Mouse (Mus musculus): Measurements from ENCODE around the gene Lcp1.
"Not testable (repeated sequence)": the region's sequence is repeated elsewhere in the genome, so short reads cannot be mapped to it uniquely, and the experiment has no call there.

- not testable (repeated sequence) for TF ChIP-seq CTCF (IDR thresholded peaks at IDR 0.05); POLR2A (IDR thresholded peaks at IDR 0.05; ENCODE audit: insufficient read depth, low read depth, low read length)
These were observed 16.8 kb downstream of the Lcp1 start for GRCm38 (mm10) chr14:75147706-75148105.

Data from heart, adult 2 months (tissue).